In the genomic region with DNA sequence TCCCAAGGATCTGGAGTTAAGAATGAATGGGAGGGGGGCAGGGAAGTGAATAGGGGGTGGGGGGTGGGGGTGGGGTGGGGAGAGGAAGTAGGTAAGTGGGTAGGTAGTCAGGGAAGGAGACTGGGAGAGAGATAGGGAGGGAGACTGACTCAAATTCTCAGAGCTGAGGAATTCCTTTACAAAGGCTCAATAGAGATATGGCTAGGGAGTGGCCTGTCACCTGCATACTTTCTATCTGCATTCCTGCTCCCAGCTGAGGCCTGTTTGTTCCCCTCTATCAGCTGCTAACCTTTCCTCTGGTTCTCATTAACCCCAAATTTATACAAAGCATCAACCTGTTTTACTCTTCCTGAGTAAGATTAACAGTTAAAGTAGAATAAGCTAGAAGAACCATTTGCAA, we compare ENCODE assay signal across 33 mouse cellular contexts.
A peak's percentile ranks its signal among the peaks of the same experiment; 100 is the strongest.
DNase-seq lines count a peak whose midpoint lies in the region; ATAC-seq and TF ChIP-seq lines count a peak whose summit lies in the region.
"Had no signal": no experiment of that assay in that cellular context is flagged by ENCODE, and none has a peak within 500 bp of the region (broad histone marks: within the 10 kb centered on the region; RNA-seq: fewer than 3 reads in every experiment).

No protein-coding gene starts in this region.

- DNase-seq in lung, adult 18-20 months: peak; percentile 9 to 37
- DNase-seq in lung, adult 2 months: no peak
- DNase-seq in ES-CJ7 (ENCODE audit: low read depth, low spot score): peak; percentile 21
- DNase-seq in right cerebral cortex, adult 2 months (ENCODE audit: low spot score in 2 of 2): no peak
- DNase-seq in hindbrain, embryonic 11.5 days (ENCODE audit: low spot score): no peak
- DNase-seq: adrenal gland, adult 2 months; adrenal gland, postnatal 36 days; cerebellum, adult 18-20 months; cerebellum, postnatal 10 days; gastrocnemius, postnatal 25 days; heart, adult 11 months; kidney, adult 18-20 months; kidney, postnatal 36 days; layer of hippocampus, postnatal 36 days; liver, embryonic 13.5 days; right cerebral cortex, postnatal 25 days; thymus, postnatal 25 days had no signal

- peaks cover 2% of the 10 kb centered on the region; the same call in 1 of the 2 replicates for H3K4me1 ChIP-seq in lung, adult 2 months (ENCODE audit: control insufficient read depth, insufficient read depth, low read length)
- peaks cover 9% of the 10 kb centered on the region; the same call in 1 of the 2 replicates for H3K4me1 ChIP-seq in intestine, embryonic 16.5 days (ENCODE audit: control insufficient read depth, insufficient read depth, low read length)
- H3K4me1 ChIP-seq in stomach, embryonic 15.5 days: 0 out of 2 replicates have a peak, but pooled peaks cover 2% of the 10 kb centered on the region
- no peaks in the 10 kb centered on the region for H3K4me1 ChIP-seq in hindbrain, embryonic 11.5 days (replicated peaks; ENCODE audit: control insufficient read depth, insufficient read depth, low read length)
- H3K4me1 ChIP-seq: embryonic facial prominence, embryonic 13.5 days; forebrain, embryonic 10.5 days; forebrain, embryonic 15.5 days; heart, embryonic 15.5 days; hindbrain, embryonic 12.5 days; kidney, embryonic 15.5 days; limb, embryonic 10.5 days; limb, embryonic 15.5 days; liver, embryonic 13.5 days; neural tube, embryonic 13.5 days had no signal

- no peak overlapping the region for H3K27ac ChIP-seq in intestine, embryonic 16.5 days (ENCODE audit: low read length)
- no peak overlapping the region for H3K27ac ChIP-seq in stomach, embryonic 15.5 days
- H3K27ac ChIP-seq in hindbrain, embryonic 11.5 days (ENCODE audit: low read depth, low read length): no peak overlapping the region
- H3K27ac ChIP-seq: embryonic facial prominence, embryonic 13.5 days; forebrain, embryonic 10.5 days; forebrain, embryonic 15.5 days; heart, embryonic 10.5 days; heart, embryonic 15.5 days; hindbrain, embryonic 12.5 days; hindbrain, postnatal 0 days; kidney, embryonic 15.5 days; limb, embryonic 10.5 days; limb, embryonic 15.5 days; liver, embryonic 13.5 days; macrophage; midbrain, embryonic 13.5 days; neural tube, embryonic 13.5 days had no signal

- ATAC-seq in intestine, embryonic 16.5 days: peak; percentile 56
- ATAC-seq in stomach, embryonic 15.5 days (ENCODE audit: insufficient read depth, low FRiP score, low read depth): peak; percentile 77
- no peak for ATAC-seq in hindbrain, embryonic 11.5 days (ENCODE audit: low FRiP score)
- ATAC-seq: activated CD4-positive, CD25-positive, alpha-beta regulatory T cell, adult 4 months; forebrain, embryonic 15.5 days; hindbrain, postnatal 0 days; midbrain, embryonic 13.5 days had no signal

- no peak overlapping the region for H3K9ac ChIP-seq in intestine, embryonic 16.5 days (ENCODE audit: low read depth, low read length)
- no peak overlapping the region for H3K9ac ChIP-seq in stomach, embryonic 15.5 days
- no peak overlapping the region for H3K9ac ChIP-seq in hindbrain, embryonic 11.5 days (ENCODE audit: low read depth, low read length)
- H3K9ac ChIP-seq: embryonic facial prominence, embryonic 13.5 days; forebrain, embryonic 15.5 days; heart, embryonic 15.5 days; hindbrain, embryonic 12.5 days; kidney, embryonic 15.5 days; limb, embryonic 15.5 days; liver, embryonic 13.5 days; midbrain, embryonic 13.5 days; neural tube, embryonic 13.5 days had no signal

- no peak overlapping the region for H3K4me3 ChIP-seq in lung, adult 2 months (replicated peaks; ENCODE audit: extremely low read depth, low read depth, low read length)
- H3K4me3 ChIP-seq in intestine, embryonic 16.5 days (ENCODE audit: low read length): no peak overlapping the region
- no peak overlapping the region for H3K4me3 ChIP-seq in stomach, embryonic 15.5 days (replicated peaks)
- H3K4me3 ChIP-seq in hindbrain, embryonic 11.5 days (ENCODE audit: low read depth, low read length): no peak overlapping the region
- H3K4me3 ChIP-seq: embryonic facial prominence, embryonic 13.5 days; forebrain, embryonic 10.5 days; forebrain, embryonic 15.5 days; heart, embryonic 10.5 days; heart, embryonic 15.5 days; hindbrain, embryonic 12.5 days; kidney, embryonic 15.5 days; limb, embryonic 10.5 days; limb, embryonic 15.5 days; liver, embryonic 13.5 days; midbrain, embryonic 13.5 days; neural tube, embryonic 13.5 days had no signal

- no peak for TF ChIP-seq POLR2A in lung, adult 2 months (IDR thresholded peaks at IDR 0.05; ENCODE audit: borderline replicate concordance, extremely low read depth, low read depth, low read length)

- no peaks in the 10 kb centered on the region for H3K27me3 ChIP-seq in intestine, embryonic 16.5 days (replicated peaks; ENCODE audit: control insufficient read depth, insufficient read depth, low read length)
- no peaks in the 10 kb centered on the region for H3K27me3 ChIP-seq in stomach, embryonic 15.5 days (replicated peaks)
- H3K27me3 ChIP-seq in hindbrain, embryonic 11.5 days (ENCODE audit: control insufficient read depth, insufficient read depth, low read length): no peaks in the 10 kb centered on the region
- H3K27me3 ChIP-seq: embryonic facial prominence, embryonic 13.5 days; forebrain, embryonic 15.5 days; heart, embryonic 15.5 days; hindbrain, embryonic 12.5 days; kidney, embryonic 15.5 days; limb, embryonic 15.5 days; liver, embryonic 13.5 days; midbrain, embryonic 13.5 days; neural tube, embryonic 13.5 days had no signal

- no peak overlapping the region for H3K4me2 ChIP-seq in intestine, embryonic 16.5 days (ENCODE audit: low read depth, low read length)
- H3K4me2 ChIP-seq in stomach, embryonic 15.5 days: no peak overlapping the region
- no peak overlapping the region for H3K4me2 ChIP-seq in hindbrain, embryonic 11.5 days (replicated peaks; ENCODE audit: low read depth, low read length)
- H3K4me2 ChIP-seq: embryonic facial prominence, embryonic 13.5 days; forebrain, embryonic 15.5 days; heart, embryonic 15.5 days; hindbrain, embryonic 12.5 days; kidney, embryonic 15.5 days; limb, embryonic 15.5 days; liver, embryonic 13.5 days; midbrain, embryonic 13.5 days; neural tube, embryonic 13.5 days had no signal

- TF ChIP-seq CTCF in lung, adult 2 months (IDR thresholded peaks at IDR 0.05; ENCODE audit: insufficient read depth, low read length): no peak

- no peaks in the 10 kb centered on the region for H3K36me3 ChIP-seq in intestine, embryonic 16.5 days (ENCODE audit: control insufficient read depth, insufficient read depth, low read length)
- H3K36me3 ChIP-seq in stomach, embryonic 15.5 days: no peaks in the 10 kb centered on the region
- H3K36me3 ChIP-seq in hindbrain, embryonic 11.5 days (ENCODE audit: control insufficient read depth, insufficient read depth, low read length): no peaks in the 10 kb centered on the region
- H3K36me3 ChIP-seq: embryonic facial prominence, embryonic 13.5 days; forebrain, embryonic 10.5 days; forebrain, embryonic 15.5 days; heart, embryonic 10.5 days; heart, embryonic 15.5 days; hindbrain, embryonic 12.5 days; kidney, embryonic 15.5 days; limb, embryonic 10.5 days; limb, embryonic 15.5 days; liver, embryonic 13.5 days; midbrain, embryonic 13.5 days; neural tube, embryonic 13.5 days had no signal

- H3K9me3 ChIP-seq in intestine, embryonic 16.5 days (ENCODE audit: control insufficient read depth, low read length): no peaks in the 10 kb centered on the region
- H3K9me3 ChIP-seq in stomach, embryonic 15.5 days: no peaks in the 10 kb centered on the region
- no peaks in the 10 kb centered on the region for H3K9me3 ChIP-seq in hindbrain, embryonic 11.5 days (ENCODE audit: control insufficient read depth, low read length)
- H3K9me3 ChIP-seq: embryonic facial prominence, embryonic 13.5 days; forebrain, embryonic 10.5 days; forebrain, embryonic 15.5 days; heart, embryonic 10.5 days; heart, embryonic 15.5 days; hindbrain, embryonic 12.5 days; kidney, embryonic 15.5 days; limb, embryonic 10.5 days; limb, embryonic 15.5 days; liver, embryonic 13.5 days; midbrain, embryonic 13.5 days; neural tube, embryonic 13.5 days had no signal

Comparison
In these comparisons a context has a peak if more than half of its experiments do, and no peak if none do; other contexts are left out.
1. DNase-seq: peak in lung, adult 18-20 months (2 of 2) and ES-CJ7 (single experiment); none in lung, adult 2 months (single experiment), right cerebral cortex, adult 2 months (0 of 2) and hindbrain, embryonic 11.5 days (single experiment).